Mouse (Mus musculus): ENCODE results near the gene Emc3. TPM values are rescaled to one million over a fixed set of nuclear protein-coding genes. Genes with fewer than 3 reads are reported as not detected.

Gene Emc3
- total RNA-seq, 2 experiments from 2014 or later: 15.2 to 23.5 TPM

- no peak for ATAC-seq (replicated peaks; ENCODE audit: low FRiP score, poor library complexity, severe bottlenecking)
These were observed 62.9 kb downstream of the Emc3 start for GRCm38 (mm10) chr6:113468512-113468911.

- no peak for ATAC-seq (replicated peaks; ENCODE audit: low FRiP score, poor library complexity, severe bottlenecking)
These were observed 65.8 kb downstream of the Emc3 start for GRCm38 (mm10) chr6:113465602-113466001.

Other genes with a start within 250 kb of the Emc3 start
- 0.36 TPM in 1 of 2 replicates, not detected in the other for gene Cpne9, start 249.3 kb downstream of the Emc3 start, total RNA-seq (2015; ENCODE audit: low replicate concordance)
- 0.64 TPM in 1 of 2 replicates, not detected in the other for gene Cpne9, start 249.3 kb downstream of the Emc3 start, total RNA-seq (2017; ENCODE audit: low replicate concordance)
- 33.5 and 43.6 TPM in 2 replicates for gene Brpf1, start 224.5 kb downstream of the Emc3 start, total RNA-seq (2015; ENCODE audit: low replicate concordance)
- gene Brpf1, start 224.5 kb downstream of the Emc3 start, total RNA-seq (2017; ENCODE audit: low replicate concordance): 30.7 and 41.5 TPM in 2 replicates
- 3.2 and 9.2 TPM in 2 replicates for gene Ogg1, start 204.7 kb downstream of the Emc3 start, total RNA-seq (2015; ENCODE audit: low replicate concordance)
- not detected in 2 replicates for gene Ogg1, start 204.7 kb downstream of the Emc3 start, total RNA-seq (2017; ENCODE audit: low replicate concordance)
- 8.8 and 13.3 TPM in 2 replicates for gene Camk1, start 187.7 kb downstream of the Emc3 start, total RNA-seq (2015; ENCODE audit: low replicate concordance)
- 3.1 and 8.5 TPM in 2 replicates for gene Camk1, start 187.7 kb downstream of the Emc3 start, total RNA-seq (2017; ENCODE audit: low replicate concordance)
- 1.7 and 6.8 TPM in 2 replicates for gene Tada3, start 153.8 kb downstream of the Emc3 start, total RNA-seq (2015; ENCODE audit: low replicate concordance)
- gene Tada3, start 153.8 kb downstream of the Emc3 start, total RNA-seq (2017; ENCODE audit: low replicate concordance): 9.9 and 10.9 TPM in 2 replicates
- 45.3 and 71.7 TPM in 2 replicates for gene Arpc4, start 153.5 kb downstream of the Emc3 start, total RNA-seq (2015; ENCODE audit: low replicate concordance)
- 33.7 and 71.5 TPM in 2 replicates for gene Arpc4, start 153.5 kb downstream of the Emc3 start, total RNA-seq (2017; ENCODE audit: low replicate concordance)
- 0.72 TPM in 1 of 2 replicates, not detected in the other for gene Ttll3, start 142.4 kb downstream of the Emc3 start, total RNA-seq (2015; ENCODE audit: low replicate concordance)
- gene Ttll3, start 142.4 kb downstream of the Emc3 start, total RNA-seq (2017; ENCODE audit: low replicate concordance): 1.7 and 4.0 TPM in 2 replicates
- gene Rpusd3, start 112.3 kb downstream of the Emc3 start, total RNA-seq (2015; ENCODE audit: low replicate concordance): not detected in 2 replicates
- 1.4 and 2.1 TPM in 2 replicates for gene Rpusd3, start 112.3 kb downstream of the Emc3 start, total RNA-seq (2017; ENCODE audit: low replicate concordance)
- not detected in 2 replicates for gene Cidec, start 95.9 kb downstream of the Emc3 start, total RNA-seq (2015; ENCODE audit: low replicate concordance)
- gene Cidec, start 95.9 kb downstream of the Emc3 start, total RNA-seq (2017; ENCODE audit: low replicate concordance): not detected in 2 replicates
- gene Jagn1, start 89.1 kb downstream of the Emc3 start, total RNA-seq (2015; ENCODE audit: low replicate concordance): 11.2 and 13.0 TPM in 2 replicates
- gene Jagn1, start 89.1 kb downstream of the Emc3 start, total RNA-seq (2017; ENCODE audit: low replicate concordance): 4.5 and 6.9 TPM in 2 replicates
- not detected in 2 replicates for gene Il17re, start 73.2 kb downstream of the Emc3 start, total RNA-seq (2015; ENCODE audit: low replicate concordance)
- gene Il17re, start 73.2 kb downstream of the Emc3 start, total RNA-seq (2017; ENCODE audit: low replicate concordance): not detected in 2 replicates
- not detected in 2 replicates for gene Il17rc, start 60.2 kb downstream of the Emc3 start, total RNA-seq (2015; ENCODE audit: low replicate concordance)
- gene Il17rc, start 60.2 kb downstream of the Emc3 start, total RNA-seq (2017; ENCODE audit: low replicate concordance): not detected in 2 replicates
- gene Creld1, start 48.4 kb downstream of the Emc3 start, total RNA-seq (2015; ENCODE audit: low replicate concordance): not detected in 2 replicates
- not detected in 2 replicates for gene Creld1, start 48.4 kb downstream of the Emc3 start, total RNA-seq (2017; ENCODE audit: low replicate concordance)
- not detected in 2 replicates for gene Prrt3, start 29.7 kb downstream of the Emc3 start, total RNA-seq (2015; ENCODE audit: low replicate concordance)
- not detected in 2 replicates for gene Prrt3, start 29.7 kb downstream of the Emc3 start, total RNA-seq (2017; ENCODE audit: low replicate concordance)
- gene Fancd2, start within 50 bp of the Emc3 start, total RNA-seq (2015; ENCODE audit: low replicate concordance): 33.9 and 57.8 TPM in 2 replicates
- gene Fancd2, start within 50 bp of the Emc3 start, total RNA-seq (2017; ENCODE audit: low replicate concordance): 28.6 and 48.3 TPM in 2 replicates
- gene Fancd2os, start 69.1 kb upstream of the Emc3 start, total RNA-seq (2015; ENCODE audit: low replicate concordance): not detected in 2 replicates
- gene Fancd2os, start 69.1 kb upstream of the Emc3 start, total RNA-seq (2017; ENCODE audit: low replicate concordance): not detected in 2 replicates
- 109 and 117 TPM in 2 replicates for gene Brk1, start 73.1 kb upstream of the Emc3 start, total RNA-seq (2015; ENCODE audit: low replicate concordance)
- gene Brk1, start 73.1 kb upstream of the Emc3 start, total RNA-seq (2017; ENCODE audit: low replicate concordance): 41.2 and 42.5 TPM in 2 replicates
- gene Vhl, start 92.3 kb upstream of the Emc3 start, total RNA-seq (2015; ENCODE audit: low replicate concordance): 4.7 and 52.0 TPM in 2 replicates
- 3.6 and 4.2 TPM in 2 replicates for gene Vhl, start 92.3 kb upstream of the Emc3 start, total RNA-seq (2017; ENCODE audit: low replicate concordance)
- gene Irak2, start 106.8 kb upstream of the Emc3 start, total RNA-seq (2015; ENCODE audit: low replicate concordance): 7.2 and 23.1 TPM in 2 replicates
- 34.8 and 64.6 TPM in 2 replicates for gene Irak2, start 106.8 kb upstream of the Emc3 start, total RNA-seq (2017; ENCODE audit: low replicate concordance)
- 14.3 and 17.7 TPM in 2 replicates for gene Tatdn2, start 165.4 kb upstream of the Emc3 start, total RNA-seq (2015; ENCODE audit: low replicate concordance)
- gene Tatdn2, start 165.4 kb upstream of the Emc3 start, total RNA-seq (2017; ENCODE audit: low replicate concordance): 44.0 and 55.7 TPM in 2 replicates
- 17.2 TPM in 1 of 2 replicates, not detected in the other for gene Ghrl, start 188.2 kb upstream of the Emc3 start, total RNA-seq (2015; ENCODE audit: low replicate concordance)
- gene Ghrl, start 188.2 kb upstream of the Emc3 start, total RNA-seq (2017; ENCODE audit: low replicate concordance): 1.5 and 13.5 TPM in 2 replicates
- gene Sec13, start 209.1 kb upstream of the Emc3 start, total RNA-seq (2015; ENCODE audit: low replicate concordance): 47.8 and 48.3 TPM in 2 replicates
- 28.4 and 44.2 TPM in 2 replicates for gene Sec13, start 209.1 kb upstream of the Emc3 start, total RNA-seq (2017; ENCODE audit: low replicate concordance)